Mouse (Mus musculus) thymus, adult 2 months (tissue): ENCODE results near the gene Gm28230.

Experiments used
- CTCF ChIP-seq: fragments of 200-500 bp; IDR thresholded peaks from 2 replicates; pipeline ENCODE4 v1.5.1; 2012; ENCODE audit warnings: mild to moderate bottlenecking, control low read depth, low read length, moderate library complexity, borderline replicate concordance; ENCODE audit not compliant: control insufficient read depth, poor library complexity, insufficient read depth; ENCODE audit errors: extremely low read depth
- POLR2A ChIP-seq: fragments of 200-500 bp; IDR thresholded peaks from 2 replicates; pipeline ENCODE4 v1.6.1; 2012; ENCODE audit warnings: mild to moderate bottlenecking, low read length, control low read depth, moderate library complexity; ENCODE audit not compliant: control insufficient read depth, poor library complexity, insufficient read depth; ENCODE audit errors: extremely low read depth

DNA sequence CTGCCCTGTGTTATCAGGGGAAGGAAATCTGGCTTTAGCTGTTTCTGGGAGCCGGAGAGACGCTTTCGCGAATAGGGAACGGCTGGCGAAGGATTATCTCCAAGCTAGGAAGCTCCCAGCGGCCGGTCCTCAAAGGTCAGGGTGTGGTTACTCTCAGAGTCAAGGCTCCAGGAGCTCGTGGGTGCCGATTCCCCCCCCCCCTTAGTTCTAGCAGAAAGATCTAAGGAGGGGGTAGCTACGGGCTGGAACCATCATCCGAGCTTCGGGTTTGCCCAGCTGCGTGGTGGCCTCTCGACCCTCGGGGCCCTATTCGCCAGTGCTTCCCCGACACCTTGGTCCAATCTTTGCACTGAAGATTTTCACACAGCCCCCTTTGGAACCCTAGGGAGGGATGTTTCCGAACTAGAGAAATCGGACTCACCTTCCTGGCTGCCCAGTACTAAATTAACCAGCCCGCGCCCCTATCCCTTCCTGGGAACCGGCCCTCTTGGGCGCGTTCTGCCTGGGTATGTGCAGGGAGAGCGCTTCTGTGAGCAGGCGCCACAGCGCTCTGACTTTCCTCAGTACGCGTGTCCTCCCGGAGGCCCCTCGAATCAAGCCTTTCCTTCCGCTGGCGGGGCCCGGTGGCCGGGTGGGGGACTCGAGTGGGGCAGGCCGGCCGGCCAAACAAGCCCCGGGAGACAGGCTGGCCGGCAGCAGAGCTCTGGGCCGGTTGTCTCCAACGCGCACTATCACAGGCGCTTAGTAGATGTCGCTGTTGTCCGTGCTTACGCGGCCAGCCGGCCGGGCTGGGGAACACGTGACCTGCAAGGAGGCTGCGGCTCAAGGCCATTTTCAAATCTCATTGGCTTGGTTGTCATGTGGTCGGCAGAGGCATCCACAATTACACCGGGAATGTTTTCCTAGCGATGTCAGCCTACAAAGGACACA, 35.2 kb upstream of the Gm28230 start, which contains the start of gene Hoxd10:
- TF ChIP-seq CTCF (no peak), POLR2A (no peak)
